Mouse (Mus musculus): Measurements from ENCODE around the gene Gm28961. TPM values are rescaled to one million over a fixed set of nuclear protein-coding genes. Genes with fewer than 3 reads are reported as not detected.
"Not testable (repeated sequence)": the region's sequence is repeated elsewhere in the genome, so short reads cannot be mapped to it uniquely, and the experiment has no call there.

Gene Gm28961
- not detected in 2 replicates for polyA plus RNA-seq (2016; fragmentation: Nextera tagmentation; extraction: Ambion mirVana)

- H3K4me3 ChIP-seq; H3K27ac ChIP-seq; H3K27me3 ChIP-seq (replicated peaks); H3K4me2 ChIP-seq (replicated peaks); H3K9ac ChIP-seq; H3K4me1 ChIP-seq; H3K9me3 ChIP-seq; H3K36me3 ChIP-seq; ATAC-seq (ENCODE audit: low FRiP score, low read depth): not testable (repeated sequence)
- no CpG with 5 or more reads among the region's 6 CpGs for WGBS
Measured at GRCm38 (mm10) chrY:57705397-57705796, at the start of gene Gm28961. Gene Gm28961, plus strand, starts transcription at chrY:57705697.

Other genes starting within 250 kb of the Gm28961 start
- gene Gm21943, start 172.0 kb upstream of the Gm28961 start, polyA plus RNA-seq (2016; fragmentation: Nextera tagmentation; extraction: Ambion mirVana): not detected in 2 replicates